Mouse (Mus musculus): ENCODE results near the gene Krtap6-2.

DNA sequence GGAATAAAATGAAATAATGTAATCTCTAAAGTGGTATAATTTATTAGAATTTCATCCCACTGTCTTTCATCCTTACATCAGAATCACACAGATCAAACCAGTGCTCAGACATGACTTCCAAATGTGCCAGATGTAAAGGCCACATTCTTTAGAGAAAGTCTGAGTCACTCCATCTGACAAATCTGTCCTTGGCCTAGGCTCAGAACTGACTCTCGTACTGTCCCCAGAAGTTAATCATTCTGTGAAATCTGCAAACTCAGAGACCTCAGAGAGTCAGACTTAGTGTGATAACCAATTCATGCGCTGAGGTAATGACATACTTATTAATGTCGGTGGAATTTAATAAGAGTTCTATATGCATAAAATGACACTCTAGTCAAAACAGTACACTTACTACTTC lies 3.6 kb downstream of the Krtap6-2 start:
- TF ChIP-seq FLI1 (IDR thresholded peaks at IDR 0.05; ENCODE audit: low read length), result no peak
- no peak for TF ChIP-seq GATA1 (IDR thresholded peaks at IDR 0.05; ENCODE audit: borderline replicate concordance, low read length)
